Mouse (Mus musculus): Measurements from ENCODE around the gene Galt. TPM values are rescaled to one million over a fixed set of nuclear protein-coding genes. Genes with fewer than 3 reads are reported as not detected.
"Not testable (repeated sequence)": the region's sequence is repeated elsewhere in the genome, so short reads cannot be mapped to it uniquely, and the experiment has no call there.

Galt gene
- polyA plus RNA-seq, 1 experiment from 2014 or later, result 27.4 TPM

GRCm38 (mm10) chr4:41774506-41774905 is 19.5 kb downstream of the Galt start:
- H3K4me1 ChIP-seq (replicated peaks; ENCODE audit: control insufficient read depth, insufficient read depth); H3K9ac ChIP-seq (ENCODE audit: low read length); ATAC-seq (ENCODE audit: low FRiP score, low TSS enrichment); H3K9me3 ChIP-seq (ENCODE audit: control insufficient read depth, low read length); H3K27me3 ChIP-seq (ENCODE audit: control insufficient read depth, insufficient read depth, low read length); DNase-seq (ENCODE audit: low spot score); H3K4me2 ChIP-seq (replicated peaks; ENCODE audit: low read depth); H3K36me3 ChIP-seq (ENCODE audit: control insufficient read depth, insufficient read depth, low read length); H3K27ac ChIP-seq (replicated peaks); H3K4me3 ChIP-seq (ENCODE audit: low read depth, low read length): not testable (repeated sequence)
- 80% methylated on average over 3 of the region's 3 CpGs for WGBS

DNA sequence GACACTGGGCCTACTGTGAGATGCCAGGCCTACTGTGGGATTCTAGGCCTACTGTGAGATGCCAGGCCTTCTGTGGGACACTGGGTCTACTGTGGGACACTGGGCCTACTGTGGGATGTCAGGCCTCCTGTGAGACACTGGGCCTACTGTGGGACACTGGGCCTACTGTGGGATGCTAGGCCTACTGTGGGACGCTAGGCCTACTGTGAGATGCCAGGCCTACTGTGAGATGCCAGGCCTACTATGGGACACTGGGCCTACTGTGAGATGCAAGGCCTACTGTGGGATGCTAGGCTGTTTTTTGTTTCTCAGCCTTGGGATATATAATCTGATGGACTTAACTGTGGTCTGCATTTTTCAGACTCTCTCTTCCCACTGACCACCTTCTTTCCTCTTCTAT is 20.8 kb downstream of the Galt start:
- not testable (repeated sequence) for H3K4me1 ChIP-seq (replicated peaks; ENCODE audit: control insufficient read depth, insufficient read depth); DNase-seq (ENCODE audit: low spot score); H3K27me3 ChIP-seq (ENCODE audit: control insufficient read depth, insufficient read depth, low read length); H3K9ac ChIP-seq (ENCODE audit: low read length); H3K27ac ChIP-seq (replicated peaks); H3K9me3 ChIP-seq (ENCODE audit: control insufficient read depth, low read length); ATAC-seq (ENCODE audit: low FRiP score, low TSS enrichment); H3K4me2 ChIP-seq (replicated peaks; ENCODE audit: low read depth); H3K4me3 ChIP-seq (ENCODE audit: low read depth, low read length); H3K36me3 ChIP-seq (ENCODE audit: control insufficient read depth, insufficient read depth, low read length)
- WGBS, result 90% methylated on average over 1 of the region's 1 CpGs

DNA sequence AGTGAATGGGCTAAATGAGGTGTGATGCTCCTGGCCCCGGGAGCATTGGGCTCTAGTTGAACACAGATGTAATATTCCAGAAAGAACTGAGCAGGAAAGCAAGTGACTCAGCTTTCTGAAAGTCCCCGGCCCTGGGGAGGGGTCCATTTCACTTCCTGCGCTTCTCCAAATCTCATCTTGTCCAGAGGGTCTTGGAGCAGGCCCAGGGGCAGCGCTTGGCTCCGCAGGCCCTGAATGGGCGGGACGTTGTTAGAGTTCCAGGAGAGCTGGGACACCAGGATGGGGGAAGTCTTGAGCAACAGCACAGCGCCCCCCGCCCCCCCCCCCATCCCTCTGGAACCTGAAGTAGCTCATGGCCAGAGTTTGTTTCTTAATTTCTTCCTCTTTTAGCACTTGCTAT is 26.2 kb downstream of the Galt start:
- ATAC-seq (ENCODE audit: low FRiP score, low TSS enrichment); DNase-seq (ENCODE audit: low spot score); H3K36me3 ChIP-seq (ENCODE audit: control insufficient read depth, insufficient read depth, low read length); H3K27ac ChIP-seq (replicated peaks); H3K4me3 ChIP-seq (ENCODE audit: low read depth, low read length); H3K9me3 ChIP-seq (ENCODE audit: control insufficient read depth, low read length); H3K27me3 ChIP-seq (ENCODE audit: control insufficient read depth, insufficient read depth, low read length); H3K4me1 ChIP-seq (replicated peaks; ENCODE audit: control insufficient read depth, insufficient read depth); H3K9ac ChIP-seq (ENCODE audit: low read length); H3K4me2 ChIP-seq (replicated peaks; ENCODE audit: low read depth): not testable (repeated sequence)
- WGBS, result 23% methylated on average over 5 of the region's 9 CpGs

GRCm38 (mm10) chr4:41781748-41782485 is 26.9 kb downstream of the Galt start:
- not testable (repeated sequence) for ATAC-seq (ENCODE audit: low FRiP score, low TSS enrichment); H3K36me3 ChIP-seq (ENCODE audit: control insufficient read depth, insufficient read depth, low read length); H3K9me3 ChIP-seq (ENCODE audit: control insufficient read depth, low read length); H3K4me2 ChIP-seq (replicated peaks; ENCODE audit: low read depth); H3K27ac ChIP-seq (replicated peaks); H3K27me3 ChIP-seq (ENCODE audit: control insufficient read depth, insufficient read depth, low read length); DNase-seq (ENCODE audit: low spot score); H3K4me1 ChIP-seq (replicated peaks; ENCODE audit: control insufficient read depth, insufficient read depth); H3K4me3 ChIP-seq (ENCODE audit: low read depth, low read length); H3K9ac ChIP-seq (ENCODE audit: low read length)
- WGBS, result 29% methylated on average over 15 of the region's 21 CpGs

- not testable (repeated sequence) for H3K27ac ChIP-seq (replicated peaks); H3K36me3 ChIP-seq (ENCODE audit: control insufficient read depth, insufficient read depth, low read length); H3K4me3 ChIP-seq (ENCODE audit: low read depth, low read length); H3K27me3 ChIP-seq (ENCODE audit: control insufficient read depth, insufficient read depth, low read length); H3K4me2 ChIP-seq (replicated peaks; ENCODE audit: low read depth); H3K4me1 ChIP-seq (replicated peaks; ENCODE audit: control insufficient read depth, insufficient read depth); H3K9me3 ChIP-seq (ENCODE audit: control insufficient read depth, low read length); ATAC-seq (ENCODE audit: low FRiP score, low TSS enrichment); H3K9ac ChIP-seq (ENCODE audit: low read length); DNase-seq (ENCODE audit: low spot score)
- 43% methylated on average over 4 of the region's 4 CpGs for WGBS
These were observed 27.7 kb downstream of the Galt start for GRCm38 (mm10) chr4:41782711-41783110.

- not testable (repeated sequence) for H3K27ac ChIP-seq (replicated peaks); H3K36me3 ChIP-seq (ENCODE audit: control insufficient read depth, insufficient read depth, low read length)
- 52% methylated on average over 3 of the region's 3 CpGs for WGBS
These were observed 28.2 kb downstream of the Galt start for GRCm38 (mm10) chr4:41783197-41783596.

More at GRCm38 (mm10) chr4:41783197-41783596, 28.2 kb downstream of the Galt start:
- not testable (repeated sequence) for H3K4me2 ChIP-seq (replicated peaks; ENCODE audit: low read depth); H3K9ac ChIP-seq (ENCODE audit: low read length); H3K9me3 ChIP-seq (ENCODE audit: control insufficient read depth, low read length); H3K27me3 ChIP-seq (ENCODE audit: control insufficient read depth, insufficient read depth, low read length); ATAC-seq (ENCODE audit: low FRiP score, low TSS enrichment); H3K4me1 ChIP-seq (replicated peaks; ENCODE audit: control insufficient read depth, insufficient read depth); DNase-seq (ENCODE audit: low spot score); H3K4me3 ChIP-seq (ENCODE audit: low read depth, low read length)

Other genes with a start within 250 kb of the Galt start
- gene 1110017D15Rik, start 237.9 kb upstream of the Galt start, polyA plus RNA-seq (2015; fragmentation: Nextera tagmentation; extraction: Ambion mirVana), result 0.51 and 0.53 TPM in 2 replicates
- gene Fam219a, start 185.7 kb upstream of the Galt start, polyA plus RNA-seq (2015; fragmentation: Nextera tagmentation; extraction: Ambion mirVana), result 1.4 and 2.4 TPM in 2 replicates
- 6.0 and 6.5 TPM in 2 replicates for gene Dnaic1, start 185.5 kb upstream of the Galt start, polyA plus RNA-seq (2015; fragmentation: Nextera tagmentation; extraction: Ambion mirVana)
- gene Enho, start 114.9 kb upstream of the Galt start, polyA plus RNA-seq (2015; fragmentation: Nextera tagmentation; extraction: Ambion mirVana), result 50.5 and 55.4 TPM in 2 replicates
- 4.3 and 5.9 TPM in 2 replicates for gene Cntfr, start 58.1 kb upstream of the Galt start, polyA plus RNA-seq (2015; fragmentation: Nextera tagmentation; extraction: Ambion mirVana)
- 73.7 and 80.0 TPM in 2 replicates for gene Il11ra1, start 55.2 kb upstream of the Galt start, polyA plus RNA-seq (2015; fragmentation: Nextera tagmentation; extraction: Ambion mirVana)
- 38.0 and 40.2 TPM in 2 replicates for gene Rpp25l, start 41.7 kb upstream of the Galt start, polyA plus RNA-seq (2015; fragmentation: Nextera tagmentation; extraction: Ambion mirVana)
- gene Dctn3, start 32.1 kb upstream of the Galt start, polyA plus RNA-seq (2015; fragmentation: Nextera tagmentation; extraction: Ambion mirVana), result 129 TPM in 2 replicates
- gene Arid3c, start 24.1 kb upstream of the Galt start, polyA plus RNA-seq (2015; fragmentation: Nextera tagmentation; extraction: Ambion mirVana), result 0.05 and 0.07 TPM in 2 replicates
- gene Sigmar1, start 929 bp downstream of the Galt start, polyA plus RNA-seq (2015; fragmentation: Nextera tagmentation; extraction: Ambion mirVana), result 41.6 and 43.9 TPM in 2 replicates
- gene Ccl27a, start 19.0 kb downstream of the Galt start, polyA plus RNA-seq (2015; fragmentation: Nextera tagmentation; extraction: Ambion mirVana), result 21.2 and 21.3 TPM in 2 replicates
- 11.1 and 17.8 TPM in 2 replicates for gene Gm21541, start 148.4 kb downstream of the Galt start, polyA plus RNA-seq (2015; fragmentation: Nextera tagmentation; extraction: Ambion mirVana)
- gene Gm20878, start 186.3 kb downstream of the Galt start, polyA plus RNA-seq (2015; fragmentation: Nextera tagmentation; extraction: Ambion mirVana), result 2.0 and 2.3 TPM in 2 replicates
- gene Fam205a4, start 210.8 kb downstream of the Galt start, polyA plus RNA-seq (2015; fragmentation: Nextera tagmentation; extraction: Ambion mirVana), result 0.06 and 0.08 TPM in 2 replicates

Data from stomach, postnatal 0 days (tissue).